Mouse (Mus musculus): ENCODE results near the gene Zfp697. TPM values are rescaled to one million over a fixed set of nuclear protein-coding genes. Genes with fewer than 3 reads are reported as not detected.

Zfp697 gene
- under 1 TPM in 1 of 2 experiments, not detected in 1; 0.39 TPM for total RNA-seq (2023)

GRCm38 (mm10) chr3:98382246-98382939 is at the start of gene Zfp697:
TSS of gene Zfp697 (plus strand) at chr3:98382461.

GRCm38 (mm10) chr3:98339706-98340109 is 42.6 kb upstream of the Zfp697 start, which contains the start of gene Phgdh:
TSS of gene Phgdh (minus strand) at chr3:98339990.

GRCm38 (mm10) chr3:98457026-98457425 is 74.8 kb downstream of the Zfp697 start, which contains the start of gene Gm4450:
TSS of gene Gm4450 (minus strand) at chr3:98457126.

GRCm38 (mm10) chr3:98510414-98510813 is 128.2 kb downstream of the Zfp697 start, which contains the start of gene Hsd3b4:
TSS of gene Hsd3b4 (minus strand) at chr3:98510514.

GRCm38 (mm10) chr3:98588707-98589106 is 206.4 kb downstream of the Zfp697 start, which contains the start of gene Gm10681:
TSS of gene Gm10681 (minus strand) at chr3:98588807.

GRCm38 (mm10) chr3:98630152-98630551 is 247.9 kb downstream of the Zfp697 start, which contains the start of gene Hsd3b5:
TSS of gene Hsd3b5 (minus strand) at chr3:98630252.

GRCm38 (mm10) chr3:98724376-98724775 is 342.1 kb downstream of the Zfp697 start, which contains the start of gene Hsd3b2:
TSS of gene Hsd3b2 (minus strand) at chr3:98724543.

Other genes with a start within 250 kb of the Zfp697 start
- 1 to 10 TPM; 2.9 to 4.0 TPM for gene Adam30, start 221.8 kb upstream of the Zfp697 start, total RNA-seq (2023)
- not detected for gene Reg4, start 160.3 kb upstream of the Zfp697 start, total RNA-seq (2023)
- gene Hmgcs2, start 102.0 kb upstream of the Zfp697 start, total RNA-seq (2023) = not detected
- gene Phgdh, start 42.5 kb upstream of the Zfp697 start, total RNA-seq (2023) = 10 to 100 TPM; 60.9 to 65.4 TPM
- gene Gm4450, start 74.7 kb downstream of the Zfp697 start, total RNA-seq (2023) = not detected
- gene Hsd3b4, start 128.1 kb downstream of the Zfp697 start, total RNA-seq (2023) = not detected
- not detected for gene Gm10681, start 206.3 kb downstream of the Zfp697 start, total RNA-seq (2023)
- gene Hsd3b5, start 247.8 kb downstream of the Zfp697 start, total RNA-seq (2023) = not detected